Mouse (Mus musculus) thymus, adult 2 months (tissue): ENCODE results near the gene Pfkm. TPM values are rescaled to one million over a fixed set of nuclear protein-coding genes. Genes with fewer than 3 reads are reported as not detected.

Source experiments
- DNase-seq: peaks from one replicate; pipeline ENCODE4 v3.0.0; 2021
- H3K27ac ChIP-seq: fragments of 200-500 bp; 2 replicates; pipeline ENCODE4 v1.5.1; 2012; ENCODE audit warnings: low read length, control low read depth; ENCODE audit not compliant: control insufficient read depth, insufficient read depth
- H3K27me3 ChIP-seq: fragments of 200-500 bp; 2 replicates; pipeline ENCODE4 v1.6.1; 2012; ENCODE audit warnings: mild to moderate bottlenecking, low read length, moderate library complexity, mixed read lengths; ENCODE audit not compliant: control insufficient read depth, insufficient read depth
- H3K36me3 ChIP-seq: fragments of 200-500 bp; 2 replicates; pipeline ENCODE4 v1.6.1; 2012; ENCODE audit warnings: mild to moderate bottlenecking, low read length, moderate library complexity; ENCODE audit not compliant: control insufficient read depth, insufficient read depth
- H3K4me1 ChIP-seq: fragments of 200-500 bp; replicated peaks from 2 replicates; pipeline ENCODE4 v1.6.1; 2012; ENCODE audit warnings: low read length; ENCODE audit not compliant: control insufficient read depth, insufficient read depth
- H3K4me3 ChIP-seq: fragments of 200-500 bp; 2 replicates; pipeline ENCODE4 v1.5.1; 2012; ENCODE audit warnings: mild to moderate bottlenecking, low read length, control low read depth, moderate library complexity; ENCODE audit not compliant: control insufficient read depth, insufficient read depth
- CTCF ChIP-seq: fragments of 200-500 bp; IDR thresholded peaks from 2 replicates; pipeline ENCODE4 v1.5.1; 2012; ENCODE audit warnings: mild to moderate bottlenecking, control low read depth, low read length, moderate library complexity, borderline replicate concordance; ENCODE audit not compliant: control insufficient read depth, poor library complexity, insufficient read depth; ENCODE audit errors: extremely low read depth
- POLR2A ChIP-seq: fragments of 200-500 bp; IDR thresholded peaks from 2 replicates; pipeline ENCODE4 v1.6.1; 2012; ENCODE audit warnings: mild to moderate bottlenecking, low read length, control low read depth, moderate library complexity; ENCODE audit not compliant: control insufficient read depth, poor library complexity, insufficient read depth; ENCODE audit errors: extremely low read depth
- WGBS: fragments of 180-500 bp; shearing (Covaris S2); methylation state at CpG from one replicate; pipeline ENCODE4 v1.1.7; 2018; 5-methylcytosine and 5-hydroxymethylcytosine counted together
- polyA plus RNA-seq: library from polyadenylated mRNA; depleted of rRNA; stranded (reverse); fragments of >200 nt; gene quantifications from 2 replicates; pipeline ENCODE4 v1.2.3, GENCODE M21; 2012

The Pfkm gene
- polyA plus RNA-seq, 1 experiment: 44.9 TPM

DNA sequence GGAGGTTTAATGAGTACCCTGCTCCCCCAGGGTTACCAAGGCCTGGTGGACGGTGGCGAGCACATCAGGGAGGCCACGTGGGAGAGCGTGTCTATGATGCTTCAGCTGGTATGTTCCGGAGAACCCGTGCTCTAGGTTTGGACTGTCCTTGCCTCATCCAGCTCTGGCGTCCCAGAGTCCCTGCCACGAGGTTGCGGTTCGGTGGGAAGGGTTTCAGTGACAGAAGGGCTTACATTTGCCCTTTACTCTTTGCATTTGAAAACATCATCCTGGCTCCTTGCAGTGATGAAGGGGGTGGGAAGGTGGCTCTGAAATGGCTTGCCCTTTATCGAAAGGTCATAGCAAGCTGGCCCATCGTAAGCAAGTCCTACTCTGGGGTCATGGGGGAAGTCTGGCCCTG is 27.0 kb downstream of the Pfkm start:
- WGBS: 97% methylated on average over 12 of the region's 12 CpGs
- Histone ChIP-seq H3K4me1 (no peaks in the 10 kb centered on the region), H3K36me3 (peaks cover 5% of the 10 kb centered on the region; the same call in 1 of the 2 replicates), H3K4me3 (no peak overlapping the region), H3K27ac (no peak overlapping the region), H3K27me3 (no peaks in the 10 kb centered on the region)
- DNase-seq: no peak
- TF ChIP-seq CTCF: no peak
- no peak for TF ChIP-seq POLR2A

DNA sequence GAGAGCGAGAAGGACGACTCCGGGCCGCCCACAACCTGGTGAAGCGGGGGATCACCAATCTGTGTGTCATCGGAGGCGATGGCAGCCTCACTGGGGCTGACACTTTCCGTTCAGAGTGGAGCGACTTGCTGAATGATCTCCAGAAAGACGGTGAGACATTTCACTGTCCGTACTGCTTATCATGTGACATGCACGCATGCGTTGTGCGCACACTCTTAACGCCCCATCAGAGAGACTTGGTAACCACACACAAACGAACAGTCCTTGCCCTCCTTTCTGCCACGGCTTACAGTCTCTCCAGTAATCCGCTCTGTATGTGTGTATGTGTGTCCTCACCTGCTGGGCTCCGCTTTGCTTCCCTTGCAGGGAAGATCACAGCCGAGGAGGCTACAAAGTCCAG is 28.4 kb downstream of the Pfkm start:
- DNase-seq: no peak
- H3K36me3 ChIP-seq: peaks cover 5% of the 10 kb centered on the region; the same call in 1 of the 2 replicates
- no peaks in the 10 kb centered on the region for H3K27me3 ChIP-seq
- H3K27ac ChIP-seq: no peak overlapping the region
- WGBS: 96% methylated on average over 20 of the region's 20 CpGs
- H3K4me1 ChIP-seq: no peaks in the 10 kb centered on the region
- H3K4me3 ChIP-seq: no peak overlapping the region
- TF ChIP-seq CTCF (no peak), POLR2A (no peak)

DNA sequence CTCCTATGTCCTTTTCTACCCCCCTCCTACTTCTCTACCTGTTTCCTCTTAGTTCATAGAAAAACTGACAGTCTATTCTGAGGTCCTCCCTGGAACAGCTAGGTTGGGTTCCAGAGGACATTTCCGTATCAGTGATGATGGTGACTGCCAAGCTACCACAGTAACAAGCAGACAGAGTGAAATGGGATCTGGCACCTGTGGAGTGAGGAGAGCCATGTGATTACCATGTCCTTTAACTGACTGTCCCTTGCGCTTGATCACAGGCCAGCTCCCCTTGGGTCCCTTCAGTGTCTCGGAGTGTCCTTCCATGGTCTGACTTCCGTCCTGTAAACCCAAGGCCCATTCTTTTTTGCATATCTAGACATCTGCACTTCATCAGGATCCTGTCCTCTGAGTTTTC is 38.6 kb downstream of the Pfkm start:
- Histone ChIP-seq H3K4me1 (no peaks in the 10 kb centered on the region), H3K27me3 (no peaks in the 10 kb centered on the region), H3K4me3 (no peak overlapping the region), H3K27ac (no peak overlapping the region), H3K36me3 (peaks cover 26% of the 10 kb centered on the region)
- DNase-seq: no peak
- 97% methylated on average over 4 of the region's 4 CpGs for WGBS
- TF ChIP-seq CTCF (no peak), POLR2A (no peak)

DNA sequence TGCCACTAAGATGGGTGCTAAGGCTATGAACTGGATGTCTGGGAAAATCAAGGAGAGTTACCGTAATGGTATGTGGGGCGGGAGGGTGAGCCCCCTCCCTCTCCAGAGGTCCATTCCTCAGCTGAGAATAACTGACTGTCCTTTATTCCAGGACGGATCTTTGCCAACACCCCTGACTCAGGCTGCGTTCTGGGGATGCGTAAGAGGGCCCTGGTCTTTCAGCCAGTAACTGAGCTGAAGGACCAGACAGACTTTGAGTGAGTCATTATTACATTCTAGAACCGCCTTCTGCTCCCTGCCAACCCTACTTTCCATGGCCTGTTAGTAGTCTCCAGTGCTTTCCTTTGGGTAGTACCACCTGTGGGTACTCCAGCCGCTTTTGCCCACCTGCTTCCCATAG is 39.1 kb downstream of the Pfkm start:
- Histone ChIP-seq H3K36me3 (peaks cover 30% of the 10 kb centered on the region), H3K4me3 (no peak overlapping the region), H3K4me1 (no peaks in the 10 kb centered on the region), H3K27me3 (no peaks in the 10 kb centered on the region), H3K27ac (no peak overlapping the region)
- TF ChIP-seq POLR2A (no peak), CTCF (no peak)
- no peak for DNase-seq
- 98% methylated on average over 7 of the region's 7 CpGs for WGBS

DNA sequence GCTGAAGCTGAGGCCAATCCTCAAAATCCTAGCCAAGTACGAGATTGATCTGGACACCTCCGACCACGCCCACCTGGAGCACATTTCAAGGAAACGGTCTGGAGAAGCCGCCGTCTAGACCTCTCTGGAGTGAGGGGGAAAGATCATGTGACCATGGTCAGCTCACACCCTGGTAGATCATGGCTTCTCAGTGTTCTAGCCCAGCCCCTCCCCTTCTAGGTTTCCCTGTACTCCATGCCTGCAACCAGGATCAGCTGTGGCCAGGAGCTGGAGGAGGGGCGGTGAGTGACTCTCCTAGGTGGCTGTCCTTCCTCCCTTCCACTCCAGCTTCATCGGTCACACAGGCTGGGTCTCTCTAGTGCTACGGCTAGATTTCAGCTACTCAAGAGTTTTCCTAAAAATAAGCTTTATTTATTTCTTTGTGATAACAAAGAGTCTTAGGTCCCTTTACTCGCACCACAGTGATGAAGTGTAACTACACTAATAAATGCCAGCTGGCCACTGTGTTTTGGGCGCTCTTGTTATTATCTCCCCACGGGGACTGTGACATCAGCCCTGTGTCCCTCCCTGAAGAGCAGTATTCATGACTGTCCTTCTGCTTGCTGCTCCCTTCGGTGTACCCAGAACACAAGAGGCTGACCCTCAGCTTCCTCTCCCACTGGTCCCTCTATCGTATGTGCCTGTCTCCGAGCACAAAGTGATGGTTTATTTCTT is 39.7 kb downstream of the Pfkm start:
- no peak overlapping the region for H3K4me3 ChIP-seq
- TF ChIP-seq CTCF: no peak
- TF ChIP-seq POLR2A: no peak
- H3K27me3 ChIP-seq: no peaks in the 10 kb centered on the region
- WGBS: 95% methylated on average over 15 of the region's 15 CpGs
- no peak overlapping the region for H3K27ac ChIP-seq
- H3K36me3 ChIP-seq: peaks cover 34% of the 10 kb centered on the region
- DNase-seq: no peak
- no peaks in the 10 kb centered on the region for H3K4me1 ChIP-seq

DNA sequence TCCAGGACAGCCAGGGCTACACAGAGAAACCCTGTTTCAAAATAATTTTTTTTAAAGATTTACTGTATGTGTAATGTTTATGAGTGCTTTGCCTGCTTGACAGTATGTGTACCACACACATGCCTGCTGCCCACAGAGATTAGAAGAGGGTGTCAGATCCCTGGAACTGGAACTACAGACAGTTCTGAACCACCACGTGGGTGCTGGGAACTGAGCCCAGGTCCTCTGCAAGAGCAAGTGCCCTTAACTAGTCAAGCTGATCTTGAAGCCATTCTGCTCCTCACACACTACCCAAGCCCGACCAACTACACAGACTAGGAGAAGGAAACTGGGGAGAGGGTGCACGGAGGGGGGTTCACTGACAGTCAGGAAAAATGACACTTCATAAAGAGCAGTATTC is 41.1 kb downstream of the Pfkm start:
- H3K4me1 ChIP-seq: no peaks in the 10 kb centered on the region
- no peak overlapping the region for H3K27ac ChIP-seq
- peaks cover 34% of the 10 kb centered on the region for H3K36me3 ChIP-seq
- no peak for TF ChIP-seq POLR2A
- no peak for TF ChIP-seq CTCF
- no peaks in the 10 kb centered on the region for H3K27me3 ChIP-seq
- no peak for DNase-seq
- 92% methylated on average over 3 of the region's 3 CpGs for WGBS
- no peak overlapping the region for H3K4me3 ChIP-seq
